Mouse (Mus musculus): Measurements from ENCODE around the gene Gm49403. TPM values are rescaled to one million over a fixed set of nuclear protein-coding genes. Genes with fewer than 3 reads are reported as not detected.
A peak's percentile ranks its signal among the peaks of the same experiment; 100 is the strongest.

Gene Gm49403
- polyA plus RNA-seq, 1 experiment = not detected

GRCm38 (mm10) chr19:8921741-8922140 lies 38.0 kb downstream of the Gm49403 start:
- peaks cover 42% of the 10 kb centered on the region for H3K79me2 ChIP-seq (ENCODE audit: control insufficient read depth, insufficient read depth)
- no peak for TF ChIP-seq MYOG (IDR thresholded peaks at IDR 0.05; ENCODE audit: control insufficient read depth, extremely low read depth, insufficient read length)
- no peak for TF ChIP-seq FOSL1 (IDR thresholded peaks at IDR 0.05; ENCODE audit: insufficient read depth, low read length, poor library complexity, severe bottlenecking)
- no peak for TF ChIP-seq MAX (IDR thresholded peaks at IDR 0.05)
- no peak for TF ChIP-seq MYOD1 (IDR thresholded peaks at IDR 0.05; ENCODE audit: control insufficient read depth, insufficient read length, low read depth)
- TF ChIP-seq USF1 (IDR thresholded peaks at IDR 0.05; ENCODE audit: low read depth) = no peak
- H3ac ChIP-seq (ENCODE audit: control insufficient read depth, insufficient read length, low read depth) = no peak overlapping the region
- no peak overlapping the region for H3K4me3 ChIP-seq (ENCODE audit: insufficient read depth, poor library complexity, severe bottlenecking)
- H3K79me3 ChIP-seq (ENCODE audit: low read depth) = peaks cover 30% of the 10 kb centered on the region
- no peaks in the 10 kb centered on the region for H3K27me3 ChIP-seq (ENCODE audit: control insufficient read depth, insufficient read depth, insufficient read length)
- peaks cover 28% of the 10 kb centered on the region for H3K36me3 ChIP-seq (ENCODE audit: control insufficient read depth, insufficient read depth)

DNA sequence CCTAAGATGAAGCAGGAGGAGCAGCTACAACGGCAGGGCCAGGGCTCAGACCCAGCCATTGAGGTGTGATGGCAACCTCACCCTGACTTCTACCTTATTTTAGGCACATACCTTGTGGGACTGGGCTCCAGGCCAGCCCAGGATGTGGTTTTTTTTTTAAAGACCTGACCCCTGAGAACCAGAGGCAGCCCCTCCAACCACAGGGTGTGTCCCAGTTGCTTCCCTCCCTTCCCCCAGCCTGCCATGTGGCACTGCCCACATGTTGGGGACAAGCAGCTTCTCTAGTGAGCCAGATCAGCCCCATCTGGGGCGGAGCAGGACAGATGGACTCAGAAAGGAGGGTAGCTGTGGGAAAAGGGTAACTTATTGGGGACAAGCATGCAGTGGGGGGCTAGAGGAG lies 43.0 kb downstream of the Gm49403 start:
- H3K79me3 ChIP-seq (ENCODE audit: low read depth) = peaks cover 28% of the 10 kb centered on the region
- H3K36me3 ChIP-seq (ENCODE audit: control insufficient read depth, insufficient read depth) = peaks cover 36% of the 10 kb centered on the region
- H3K4me3 ChIP-seq (ENCODE audit: insufficient read depth, poor library complexity, severe bottlenecking) = no peak overlapping the region
- TF ChIP-seq FOSL1 (IDR thresholded peaks at IDR 0.05; ENCODE audit: insufficient read depth, low read length, poor library complexity, severe bottlenecking) (no peak), CEBPB (IDR thresholded peaks at IDR 0.05; ENCODE audit: low read depth) (no peak), MYOD1 (IDR thresholded peaks at IDR 0.05; ENCODE audit: control insufficient read depth, insufficient read length, low read depth) (no peak), CTCF (IDR thresholded peaks at IDR 0.05; ENCODE audit: control insufficient read depth, insufficient read depth, insufficient read length) (no peak), MAX (IDR thresholded peaks at IDR 0.05) (no peak), USF1 (IDR thresholded peaks at IDR 0.05; ENCODE audit: low read depth) (no peak), MYOG (IDR thresholded peaks at IDR 0.05; ENCODE audit: control insufficient read depth, extremely low read depth, insufficient read length) (no peak)
- no peaks in the 10 kb centered on the region for H3K27me3 ChIP-seq (ENCODE audit: control insufficient read depth, insufficient read depth, insufficient read length)
- H3ac ChIP-seq (ENCODE audit: control insufficient read depth, insufficient read length, low read depth) = no peak overlapping the region
- peaks cover 46% of the 10 kb centered on the region for H3K79me2 ChIP-seq (ENCODE audit: control insufficient read depth, insufficient read depth)

DNA sequence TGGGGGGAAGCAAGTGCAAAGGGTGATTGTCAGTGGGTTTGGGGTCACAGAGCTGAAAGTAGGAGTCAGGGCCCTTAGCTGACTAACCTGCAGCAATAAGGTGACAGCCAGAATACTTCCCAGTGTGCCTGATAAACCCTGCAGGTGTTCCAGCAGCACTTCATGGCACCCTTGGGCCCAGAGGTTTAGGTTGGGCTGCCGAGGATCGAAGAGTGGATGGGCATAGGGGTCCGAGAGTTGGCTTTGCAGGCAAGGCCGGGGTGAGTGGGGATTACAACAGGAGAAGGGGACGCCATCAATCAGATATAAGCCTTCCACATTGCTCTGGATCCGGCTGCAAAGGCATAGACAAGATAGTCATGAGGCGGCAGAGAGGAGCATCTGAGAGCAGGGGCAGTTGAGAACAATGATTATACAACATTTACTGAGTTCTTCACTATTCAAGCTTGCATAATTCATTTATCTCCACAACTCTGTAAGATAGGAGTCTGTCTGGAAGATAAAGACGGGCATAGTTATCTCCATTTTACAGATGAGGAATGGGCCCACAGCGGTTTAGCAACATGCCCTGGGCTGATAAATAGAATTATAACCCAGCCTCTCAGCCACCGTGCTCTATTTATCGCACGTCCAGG lies 44.3 kb downstream of the Gm49403 start:
- TF ChIP-seq USF1 (IDR thresholded peaks at IDR 0.05; ENCODE audit: low read depth) (no peak), CEBPB (IDR thresholded peaks at IDR 0.05; ENCODE audit: low read depth) (no peak), MYOD1 (IDR thresholded peaks at IDR 0.05; ENCODE audit: control insufficient read depth, insufficient read length, low read depth) (no peak), MYOG (IDR thresholded peaks at IDR 0.05; ENCODE audit: control insufficient read depth, extremely low read depth, insufficient read length) (no peak), CTCF (IDR thresholded peaks at IDR 0.05; ENCODE audit: control insufficient read depth, insufficient read depth, insufficient read length) (no peak), MAX (IDR thresholded peaks at IDR 0.05) (no peak), FOSL1 (IDR thresholded peaks at IDR 0.05; ENCODE audit: insufficient read depth, low read length, poor library complexity, severe bottlenecking) (no peak)
- Histone ChIP-seq H3K79me3 (ENCODE audit: low read depth) (peaks cover 19% of the 10 kb centered on the region), H3ac (ENCODE audit: control insufficient read depth, insufficient read length, low read depth) (no peak overlapping the region), H3K4me3 (ENCODE audit: insufficient read depth, poor library complexity, severe bottlenecking) (no peak overlapping the region), H3K79me2 (ENCODE audit: control insufficient read depth, insufficient read depth) (peaks cover 33% of the 10 kb centered on the region), H3K36me3 (ENCODE audit: control insufficient read depth, insufficient read depth) (peaks cover 23% of the 10 kb centered on the region), H3K27me3 (ENCODE audit: control insufficient read depth, insufficient read depth, insufficient read length) (no peaks in the 10 kb centered on the region)

GRCm38 (mm10) chr19:8928689-8929223 lies 45.0 kb downstream of the Gm49403 start:
- Histone ChIP-seq H3ac (ENCODE audit: control insufficient read depth, insufficient read length, low read depth) (peak overlapping the region; percentile 51), H3K27me3 (ENCODE audit: control insufficient read depth, insufficient read depth, insufficient read length) (no peaks in the 10 kb centered on the region), H3K4me3 (ENCODE audit: insufficient read depth, poor library complexity, severe bottlenecking) (peak overlapping the region; percentile 59), H3K79me2 (ENCODE audit: control insufficient read depth, insufficient read depth) (peaks cover 26% of the 10 kb centered on the region), H3K36me3 (ENCODE audit: control insufficient read depth, insufficient read depth) (peaks cover 16% of the 10 kb centered on the region), H3K79me3 (ENCODE audit: low read depth) (peaks cover 12% of the 10 kb centered on the region)
- no peak for TF ChIP-seq CEBPB (IDR thresholded peaks at IDR 0.05; ENCODE audit: low read depth)
- no peak for TF ChIP-seq FOSL1 (IDR thresholded peaks at IDR 0.05; ENCODE audit: insufficient read depth, low read length, poor library complexity, severe bottlenecking)
- no peak for TF ChIP-seq MYOD1 (IDR thresholded peaks at IDR 0.05; ENCODE audit: control insufficient read depth, insufficient read length, low read depth)
- no peak for TF ChIP-seq MAX (IDR thresholded peaks at IDR 0.05)
- TF ChIP-seq USF1 (IDR thresholded peaks at IDR 0.05; ENCODE audit: low read depth) = no peak

GRCm38 (mm10) chr19:8929224-8930088 lies 45.7 kb downstream of the Gm49403 start, which contains the start of the genes Rom1 and Eml3:
Rom1 (minus strand) TSS chr19:8929356.
Eml3 (plus strand) TSS chr19:8929552.
- Histone ChIP-seq H3K4me3 (ENCODE audit: insufficient read depth, poor library complexity, severe bottlenecking) (peak within 1 kb of the TSS; percentile 59), H3K27me3 (ENCODE audit: control insufficient read depth, insufficient read depth, insufficient read length) (no peaks in the 10 kb centered on the region), H3ac (ENCODE audit: control insufficient read depth, insufficient read length, low read depth) (peak within 1 kb of the TSS; percentile 73), H3K79me2 (ENCODE audit: control insufficient read depth, insufficient read depth) (peaks cover 19% of the 10 kb centered on the region), H3K36me3 (ENCODE audit: control insufficient read depth, insufficient read depth) (peaks cover 14% of the 10 kb centered on the region), H3K79me3 (ENCODE audit: low read depth) (peaks cover 10% of the 10 kb centered on the region)
- TF ChIP-seq CEBPB (IDR thresholded peaks at IDR 0.05; ENCODE audit: low read depth) = no peak
- peak; percentile 66 for TF ChIP-seq CTCF (IDR thresholded peaks at IDR 0.05; ENCODE audit: control insufficient read depth, insufficient read depth, insufficient read length)
